Mouse (Mus musculus) bone marrow macrophage, adult 2 months (primary cell): ENCODE measurements at regions not wholly inside any gene's neighbourhood (a gene's known extent, or its start where the extent isn't known, plus 50 kb on each side); places are given as distances from the start of the nearest gene placed in this dataset.

ENCODE experiments used
- H3K27ac ChIP-seq: 2 replicates; pipeline ENCODE4 v1.5.1; 2012; ENCODE audit warnings: low read depth, low read length; ENCODE audit not compliant: insufficient read depth
- H3K4me1 ChIP-seq: 2 replicates; pipeline ENCODE4 v1.6.1; 2012; ENCODE audit warnings: low read length; ENCODE audit not compliant: control insufficient read depth, insufficient read depth
- H3K4me3 ChIP-seq: 2 replicates; pipeline ENCODE4 v1.5.1; 2012; ENCODE audit warnings: mild to moderate bottlenecking, low read length, moderate library complexity; ENCODE audit not compliant: insufficient read depth
- CTCF ChIP-seq: IDR thresholded peaks from 2 replicates; pipeline ENCODE4 v1.5.1; 2012; ENCODE audit warnings: low read depth, mild to moderate bottlenecking, low read length, moderate library complexity
- POLR2A ChIP-seq: IDR thresholded peaks from 2 replicates; pipeline ENCODE4 v1.6.1; 2012; ENCODE audit warnings: mild to moderate bottlenecking, low read depth, low read length, borderline replicate concordance

GRCm38 (mm10) chr7:129102437-129102836 lies 154.4 kb upstream of the Plpp4 start:
- H3K4me1 ChIP-seq: no peaks in the 10 kb centered on the region
- H3K4me3 ChIP-seq: no peak overlapping the region
- no peak overlapping the region for H3K27ac ChIP-seq
- no peak for TF ChIP-seq POLR2A
- no peak for TF ChIP-seq CTCF

DNA sequence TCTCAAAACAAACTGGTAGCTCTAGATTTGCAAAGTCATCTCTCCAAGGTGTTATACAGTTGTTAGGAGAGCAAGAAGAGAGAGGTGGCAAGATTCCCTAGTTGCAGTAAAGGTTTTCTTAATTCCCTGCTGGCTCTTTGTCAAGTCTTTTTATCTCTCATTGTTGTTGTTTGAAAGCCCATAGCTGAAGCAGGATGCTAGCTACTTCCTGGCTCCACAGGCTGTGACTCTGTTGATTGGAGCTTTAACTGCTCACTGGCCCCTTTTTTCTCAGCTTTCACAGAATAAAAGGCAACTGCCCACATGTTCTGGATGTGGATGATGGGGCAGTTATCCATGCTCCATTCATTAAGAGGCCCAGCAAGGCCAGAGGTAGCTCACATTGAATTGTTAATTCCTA lies 122.7 kb upstream of the Plpp4 start:
- Histone ChIP-seq H3K4me1 (no peaks in the 10 kb centered on the region), H3K4me3 (no peak overlapping the region), H3K27ac (no peak overlapping the region)
- TF ChIP-seq POLR2A (no peak), CTCF (no peak)

DNA sequence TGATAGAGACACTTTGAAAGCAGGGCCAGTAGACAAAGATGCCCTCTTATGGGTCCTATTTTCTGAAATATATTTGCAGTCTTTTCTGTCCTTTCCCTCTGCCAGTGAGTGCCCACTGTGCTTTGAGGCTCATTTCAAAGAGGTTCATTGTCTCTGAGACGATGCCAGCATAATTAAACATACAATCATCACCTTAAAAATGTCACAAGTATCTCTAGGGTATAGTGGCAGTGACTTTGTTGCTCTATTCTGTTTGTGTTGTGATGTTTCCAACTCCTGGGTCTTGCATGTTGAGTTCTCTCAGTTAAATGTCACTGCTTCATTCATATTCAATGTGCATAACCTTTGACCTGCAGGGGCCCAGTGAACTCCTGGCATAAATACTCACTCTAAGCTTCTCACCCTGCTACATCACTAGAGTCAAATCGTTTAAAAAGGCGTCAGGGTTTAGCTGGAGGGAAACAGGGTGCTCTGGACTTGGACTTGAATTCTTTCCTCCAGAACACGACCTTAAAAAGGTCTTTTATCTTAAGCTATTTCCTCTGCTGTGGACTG lies 122.1 kb upstream of the Plpp4 start:
- H3K27ac ChIP-seq: no peak overlapping the region
- TF ChIP-seq CTCF (no peak), POLR2A (no peak)
- H3K4me1 ChIP-seq: no peaks in the 10 kb centered on the region
- no peak overlapping the region for H3K4me3 ChIP-seq

DNA sequence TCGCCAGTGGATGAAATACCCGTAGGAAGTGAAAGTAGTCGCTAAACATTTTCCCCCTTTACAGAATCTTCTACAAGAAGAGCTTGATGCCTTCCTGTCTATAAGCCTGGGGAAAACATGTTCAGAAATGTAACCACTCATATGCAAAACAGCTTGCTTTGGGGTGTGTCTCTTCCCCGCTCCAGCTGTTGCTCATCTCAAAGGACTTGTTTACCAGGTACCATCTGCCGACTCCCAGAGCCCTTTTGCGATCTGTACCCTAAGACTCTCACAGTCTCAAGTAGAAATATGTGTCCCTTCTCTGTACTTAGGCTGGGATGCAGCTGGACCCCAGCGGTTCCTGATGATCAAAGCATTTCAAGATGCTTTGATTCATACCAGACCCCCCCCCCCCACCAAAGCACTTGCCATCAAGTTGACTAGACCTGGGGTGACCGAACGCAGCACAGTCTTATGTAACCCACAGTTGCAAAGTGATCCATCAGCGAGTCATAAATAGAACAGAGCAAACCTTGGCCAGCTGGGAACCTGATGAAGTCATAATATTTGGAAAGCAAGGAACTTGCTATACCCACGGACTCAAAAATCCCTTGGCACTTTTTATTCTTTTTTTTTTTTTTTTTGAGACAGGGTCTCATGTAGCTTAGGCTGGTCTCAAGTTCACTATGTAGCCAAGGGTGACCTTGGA lies 119.4 kb upstream of the Plpp4 start:
- TF ChIP-seq POLR2A: no peak
- no peak for TF ChIP-seq CTCF
- Histone ChIP-seq H3K4me3 (no peak overlapping the region), H3K27ac (no peak overlapping the region), H3K4me1 (no peaks in the 10 kb centered on the region)

DNA sequence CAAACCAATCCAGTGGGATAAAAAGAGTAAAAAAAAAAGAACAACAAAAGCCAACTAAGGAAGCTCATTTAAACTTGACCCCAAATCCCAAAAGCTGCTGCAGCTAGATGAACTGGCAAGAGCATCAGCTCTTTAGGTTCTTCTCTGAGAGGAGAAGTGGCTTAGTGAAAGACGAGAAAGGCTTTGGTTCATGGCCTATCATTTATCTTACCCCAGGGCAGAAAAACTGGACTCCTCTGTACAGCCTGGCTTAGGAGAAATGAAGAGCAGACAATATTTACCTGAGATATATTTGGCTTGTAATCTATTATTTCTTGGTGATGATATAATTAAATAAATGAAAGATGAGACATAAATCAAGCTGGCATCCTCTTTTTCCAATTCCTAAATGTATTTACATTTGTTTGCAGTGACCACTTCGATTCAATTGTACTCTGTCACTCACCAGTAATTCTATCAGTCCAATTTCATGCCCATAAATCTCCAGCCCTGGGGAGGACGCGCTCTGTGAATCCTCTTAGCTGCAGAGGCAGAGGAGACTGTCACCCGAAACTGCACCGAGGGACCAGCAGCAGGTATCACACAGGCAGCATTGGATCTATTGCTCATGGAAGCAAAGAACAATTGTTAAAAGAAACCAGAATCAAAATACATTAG lies 114.8 kb upstream of the Plpp4 start:
- Histone ChIP-seq H3K4me3 (no peak overlapping the region), H3K4me1 (no peaks in the 10 kb centered on the region), H3K27ac (no peak overlapping the region)
- TF ChIP-seq POLR2A (no peak), CTCF (no peak)

GRCm38 (mm10) chr7:129142599-129142949 lies 114.3 kb upstream of the Plpp4 start:
- no peak for TF ChIP-seq CTCF
- no peak for TF ChIP-seq POLR2A
- Histone ChIP-seq H3K4me1 (no peaks in the 10 kb centered on the region), H3K27ac (no peak overlapping the region), H3K4me3 (no peak overlapping the region)

- H3K27ac ChIP-seq: no peak overlapping the region
- no peak overlapping the region for H3K4me3 ChIP-seq
- no peak for TF ChIP-seq POLR2A
- no peak for TF ChIP-seq CTCF
- no peaks in the 10 kb centered on the region for H3K4me1 ChIP-seq
Measured at GRCm38 (mm10) chr7:129155577-129155976, 101.3 kb upstream of the Plpp4 start.

DNA sequence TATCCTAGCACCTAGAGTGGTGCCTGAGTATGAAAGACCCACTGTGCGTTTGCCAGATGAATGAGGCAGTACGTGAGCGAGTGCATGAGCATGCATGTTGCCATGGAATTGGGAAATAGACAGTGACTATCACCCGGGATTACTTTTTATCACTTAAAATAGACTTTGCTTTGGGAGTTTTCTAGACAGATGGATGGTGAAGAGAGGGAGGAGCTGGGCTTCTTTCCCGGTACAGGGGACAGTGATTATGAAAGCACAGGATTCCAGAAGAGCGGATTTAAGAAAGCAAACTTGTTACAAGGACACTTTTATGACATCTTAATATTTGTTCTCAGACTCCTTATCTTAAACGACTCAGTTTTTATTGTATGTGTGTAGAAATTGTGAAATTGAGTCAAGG lies 86.9 kb upstream of the Plpp4 start:
- Histone ChIP-seq H3K4me1 (no peaks in the 10 kb centered on the region), H3K4me3 (no peak overlapping the region), H3K27ac (no peak overlapping the region)
- no peak for TF ChIP-seq CTCF
- TF ChIP-seq POLR2A: no peak

- TF ChIP-seq POLR2A (no peak), CTCF (no peak)
- Histone ChIP-seq H3K27ac (no peak overlapping the region), H3K4me3 (no peak overlapping the region), H3K4me1 (no peaks in the 10 kb centered on the region)
Measured at GRCm38 (mm10) chr7:129190933-129191332, 65.9 kb upstream of the Plpp4 start.

DNA sequence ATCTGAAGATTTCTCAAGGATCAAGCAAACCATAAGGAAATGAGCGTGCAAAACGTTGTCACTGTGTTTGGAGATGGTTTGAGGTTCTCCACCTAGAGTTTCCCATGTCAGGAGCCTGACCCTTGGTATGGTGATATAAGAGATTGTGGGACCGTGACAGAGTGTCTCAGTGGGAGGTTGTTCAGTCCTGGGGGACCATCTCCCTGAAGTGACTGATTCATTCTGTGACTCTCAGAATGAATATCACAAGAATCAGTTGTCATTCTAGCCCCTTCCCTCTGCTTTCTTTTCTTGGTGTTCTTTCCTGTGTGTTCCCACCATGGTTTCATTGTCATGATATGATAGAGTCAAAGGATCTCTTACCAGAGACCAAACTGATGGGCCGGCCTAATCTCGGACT lies 49.8 kb upstream of the Plpp4 start:
- TF ChIP-seq POLR2A: no peak
- no peak for TF ChIP-seq CTCF
- Histone ChIP-seq H3K27ac (no peak overlapping the region), H3K4me3 (no peak overlapping the region), H3K4me1 (no peaks in the 10 kb centered on the region)
